Mouse (Mus musculus) heart, adult 11 months (tissue): Measurements from ENCODE around the gene BC005537.

Experiments
- DNase-seq: peaks from one replicate; pipeline ENCODE4 v3.0.0; 2022

The BC005537 gene

GRCm38 (mm10) chr13:24801308-24801921, at the start of gene BC005537:
TSS of gene BC005537 (plus strand) at chr13:24801657.
- peak; percentile 97 for DNase-seq

- peak; percentile 66 for DNase-seq
Observed at GRCm38 (mm10) chr13:24756756-24757155, 44.7 kb upstream of the BC005537 start.

- peak; percentile 63 for DNase-seq
Observed at GRCm38 (mm10) chr13:24757820-24758564, 43.5 kb upstream of the BC005537 start.

GRCm38 (mm10) chr13:24759451-24759850, 42.0 kb upstream of the BC005537 start:
- peak; percentile 73 for DNase-seq

GRCm38 (mm10) chr13:24760351-24760870, 41.0 kb upstream of the BC005537 start:
- peak; percentile 82 for DNase-seq

- DNase-seq = no peak
Observed at GRCm38 (mm10) chr13:24761083-24761402, 40.4 kb upstream of the BC005537 start.

- peak; percentile 99 for DNase-seq
Observed at GRCm38 (mm10) chr13:24761403-24762227, 39.8 kb upstream of the BC005537 start, which contains the start of gene Gmnn. TSS of gene Gmnn (minus strand) at chr13:24761923.

GRCm38 (mm10) chr13:24762254-24762653, 39.2 kb upstream of the BC005537 start:
- DNase-seq = peak; percentile 61

GRCm38 (mm10) chr13:24767809-24768208, 33.6 kb upstream of the BC005537 start:
- peak; percentile 33 for DNase-seq

GRCm38 (mm10) chr13:24771482-24771881, 30.0 kb upstream of the BC005537 start:
- peak; percentile 37 for DNase-seq

GRCm38 (mm10) chr13:24776146-24776844, 25.2 kb upstream of the BC005537 start:
- peak; percentile 91 for DNase-seq

- peak; percentile 78 for DNase-seq
Observed at GRCm38 (mm10) chr13:24778026-24778425, 23.4 kb upstream of the BC005537 start.

- DNase-seq = peak; percentile 90
Observed at GRCm38 (mm10) chr13:24778706-24779380, 22.6 kb upstream of the BC005537 start.

GRCm38 (mm10) chr13:24781916-24782315, 19.5 kb upstream of the BC005537 start:
- peak; percentile 89 for DNase-seq

GRCm38 (mm10) chr13:24786014-24786490, 15.4 kb upstream of the BC005537 start:
- peak; percentile 92 for DNase-seq

GRCm38 (mm10) chr13:24787477-24787876, 14.0 kb upstream of the BC005537 start:
- DNase-seq = no peak

- DNase-seq = peak; percentile 98
Observed at GRCm38 (mm10) chr13:24791349-24791748, 10.1 kb upstream of the BC005537 start.

GRCm38 (mm10) chr13:24792411-24793045, 8.9 kb upstream of the BC005537 start:
- peak; percentile 95 for DNase-seq

GRCm38 (mm10) chr13:24798686-24799085, 2.8 kb upstream of the BC005537 start:
- DNase-seq = peak; percentile 29

GRCm38 (mm10) chr13:24799378-24799777, 2.1 kb upstream of the BC005537 start:
- peak; percentile 89 for DNase-seq
